Mouse (Mus musculus) small intestine, adult 2 months (tissue): ENCODE measurements around the gene Tceal3. TPM values are rescaled to one million over a fixed set of nuclear protein-coding genes. Genes with fewer than 3 reads are reported as not detected.
"Not testable (repeated sequence)": the region's sequence is repeated elsewhere in the genome, so short reads cannot be mapped to it uniquely, and the experiment has no call there.

Source experiments
- H3K27ac ChIP-seq: fragments of 200-500 bp; 2 replicates; pipeline ENCODE4 v1.5.1; 2012; ENCODE audit warnings: low read depth, low read length, control low read depth, inconsistent platforms; ENCODE audit not compliant: insufficient read depth
- H3K27me3 ChIP-seq: fragments of 200-500 bp; 2 replicates; pipeline ENCODE4 v1.6.1; 2012; ENCODE audit warnings: mild to moderate bottlenecking, moderate library complexity, low read length, inconsistent platforms; ENCODE audit not compliant: control insufficient read depth, insufficient read depth
- H3K36me3 ChIP-seq: fragments of 200-500 bp; 2 replicates; pipeline ENCODE4 v1.6.1; 2012; ENCODE audit warnings: mild to moderate bottlenecking, low read length, control low read depth, inconsistent platforms; ENCODE audit not compliant: control insufficient read depth, insufficient read depth
- H3K4me1 ChIP-seq: fragments of 200-500 bp; 2 replicates; pipeline ENCODE4 v1.6.1; 2012; ENCODE audit warnings: low read length, inconsistent platforms, mixed read lengths; ENCODE audit not compliant: control insufficient read depth, insufficient read depth, insufficient read length
- H3K4me3 ChIP-seq: fragments of 200-500 bp; 2 replicates; pipeline ENCODE4 v1.5.1; 2012; ENCODE audit warnings: low read depth, mild to moderate bottlenecking, control low read depth, inconsistent platforms, low read length, moderate library complexity
- CTCF ChIP-seq: fragments of 200-500 bp; IDR thresholded peaks from 2 replicates; pipeline ENCODE4 v1.5.1; 2012; ENCODE audit warnings: low read depth, mild to moderate bottlenecking, control low read depth, inconsistent platforms, low read length, moderate library complexity, mixed read lengths; ENCODE audit not compliant: insufficient replicate concordance, insufficient read length; ENCODE audit errors: extremely low read depth
- POLR2A ChIP-seq: fragments of 200-500 bp; IDR thresholded peaks from 2 replicates; pipeline ENCODE4 v1.6.1; 2012; ENCODE audit warnings: low read depth, mild to moderate bottlenecking, control low read depth, inconsistent platforms, low read length, moderate library complexity
- WGBS: fragments of 180-500 bp; shearing (Covaris S2); methylation state at CpG from one replicate; pipeline ENCODE4 v1.1.7; 2018; 5-methylcytosine and 5-hydroxymethylcytosine counted together
- polyA plus RNA-seq: library from polyadenylated mRNA; depleted of rRNA; stranded (reverse); fragments of >200 nt; gene quantifications from 2 replicates; pipeline ENCODE4 v1.2.3, GENCODE M21; 2012

Gene Tceal3
- polyA plus RNA-seq, 1 experiment, result 0.44 TPM

- Histone ChIP-seq H3K4me3 (peak overlapping the region; percentile 49), H3K27me3 (no peaks in the 10 kb centered on the region), H3K27ac (no peak overlapping the region), H3K36me3 (no peaks in the 10 kb centered on the region), H3K4me1 (no peaks in the 10 kb centered on the region)
- TF ChIP-seq POLR2A (no peak), CTCF (no peak)
- 14% methylated on average over 9 of the region's 20 CpGs for WGBS
Observed at GRCm38 (mm10) chrX:136666281-136666706, 75.7 kb downstream of the Tceal3 start.

- WGBS, result 18% methylated on average over 24 of the region's 24 CpGs
- H3K4me3 ChIP-seq, result peak overlapping the region; percentile 49
- H3K27me3 ChIP-seq, H3K4me1 ChIP-seq, H3K27ac ChIP-seq, H3K36me3 ChIP-seq: not testable (repeated sequence)
Observed at GRCm38 (mm10) chrX:136666762-136667464, 76.3 kb downstream of the Tceal3 start.

GRCm38 (mm10) chrX:136668794-136669193, 78.2 kb downstream of the Tceal3 start:
- Histone ChIP-seq H3K4me1 (no peaks in the 10 kb centered on the region), H3K27me3 (no peaks in the 10 kb centered on the region), H3K4me3 (no peak overlapping the region), H3K36me3 (no peaks in the 10 kb centered on the region), H3K27ac (no peak overlapping the region)
- TF ChIP-seq POLR2A (no peak), CTCF (no peak)
- WGBS, result 68% methylated on average over 2 of the region's 2 CpGs

- Histone ChIP-seq H3K4me3 (no peak overlapping the region), H3K27me3 (no peaks in the 10 kb centered on the region), H3K27ac (no peak overlapping the region), H3K36me3 (no peaks in the 10 kb centered on the region), H3K4me1 (no peaks in the 10 kb centered on the region)
- TF ChIP-seq CTCF (no peak), POLR2A (no peak)
- WGBS, result 35% methylated on average over 3 of the region's 3 CpGs
Observed at GRCm38 (mm10) chrX:136680989-136681388, 90.3 kb downstream of the Tceal3 start.

GRCm38 (mm10) chrX:136691606-136692293, 101.1 kb downstream of the Tceal3 start:
- not testable (repeated sequence) for H3K36me3 ChIP-seq, H3K27me3 ChIP-seq, H3K4me3 ChIP-seq, H3K27ac ChIP-seq, H3K4me1 ChIP-seq
- WGBS, result 45% methylated on average over 3 of the region's 3 CpGs

- WGBS, result 81% methylated on average over 4 of the region's 4 CpGs
- no peak for TF ChIP-seq CTCF
- no peak for TF ChIP-seq POLR2A
- H3K4me3 ChIP-seq, result no peak overlapping the region
- no peaks in the 10 kb centered on the region for H3K36me3 ChIP-seq
- no peak overlapping the region for H3K27ac ChIP-seq
- H3K4me1 ChIP-seq, result no peaks in the 10 kb centered on the region
- H3K27me3 ChIP-seq, result no peaks in the 10 kb centered on the region
Observed at GRCm38 (mm10) chrX:136692294-136692675, 101.6 kb downstream of the Tceal3 start.

GRCm38 (mm10) chrX:136693196-136693595, 102.6 kb downstream of the Tceal3 start:
- no peak overlapping the region for H3K27ac ChIP-seq
- no peaks in the 10 kb centered on the region for H3K36me3 ChIP-seq
- H3K4me3 ChIP-seq, result no peak overlapping the region
- no peaks in the 10 kb centered on the region for H3K4me1 ChIP-seq
- H3K27me3 ChIP-seq, result no peaks in the 10 kb centered on the region
- TF ChIP-seq POLR2A (no peak), CTCF (no peak)
- WGBS, result 80% methylated on average over 5 of the region's 5 CpGs
